Mouse (Mus musculus): ENCODE data around the gene Ccdc73.

- TF ChIP-seq TBP (IDR thresholded peaks at IDR 0.05; ENCODE audit: low read depth, low read length) (no peak), EP300 (IDR thresholded peaks at IDR 0.05; ENCODE audit: low read depth in 1 of 2, low read length in 2 of 2) (no peak), POLR2A (IDR thresholded peaks at IDR 0.05; ENCODE audit: control insufficient read depth in 1 of 2, insufficient read depth in 1 of 2, low read depth in 1 of 2, low read length in 2 of 2, poor library complexity in 1 of 2) (no peak), CTCF (IDR thresholded peaks at IDR 0.05 in 2 of 3, conservative IDR thresholded peaks at IDR 0.05 in 1 of 3; ENCODE audit: control insufficient read depth in 1 of 3, insufficient read depth in 1 of 3, low read depth in 2 of 3, low read length in 3 of 3, poor library complexity in 1 of 3, severe bottlenecking in 1 of 3) (no peak), TCF12 (IDR thresholded peaks at IDR 0.05; ENCODE audit: low read depth, low read length) (no peak), MAX (IDR thresholded peaks at IDR 0.05; ENCODE audit: low read length) (no peak)
Measured at GRCm38 (mm10) chr2:104842559-104842958, 25.0 kb upstream of the Ccdc73 start.

Measured in MEL (cell line).